In the genomic region with DNA sequence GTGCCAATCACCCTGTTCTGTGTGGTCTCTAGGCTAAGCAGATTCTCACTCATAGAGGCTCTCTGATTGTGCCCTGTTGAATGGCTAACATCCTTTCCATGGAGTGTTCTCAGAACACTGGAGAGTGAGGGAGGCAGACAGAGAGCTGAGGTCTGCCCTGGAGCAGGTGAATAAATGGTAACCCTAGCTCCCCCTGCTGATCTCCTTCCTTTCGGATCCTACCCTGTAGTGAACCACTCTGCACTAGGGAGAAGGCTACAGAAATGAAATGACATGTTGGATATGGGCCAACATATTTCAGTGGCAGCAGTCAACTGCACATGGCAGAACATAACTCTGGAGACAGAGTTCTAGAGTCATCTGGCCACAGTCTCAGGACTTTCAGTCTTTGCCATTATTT, we compare ENCODE assay signal across 21 mouse cellular contexts. TPM values are rescaled to one million over a fixed set of nuclear protein-coding genes. Genes with fewer than 3 reads are reported as not detected.
DNase-seq lines count a peak whose midpoint lies in the region; ATAC-seq lines count a peak whose summit lies in the region.
"Had no signal": no experiment of that assay in that cellular context is flagged by ENCODE, and none has a peak within 500 bp of the region (broad histone marks: within the 10 kb centered on the region; RNA-seq: fewer than 3 reads in every experiment).

No protein-coding gene starts in this region.

- no peaks in the 10 kb centered on the region for H3K27me3 ChIP-seq in forebrain, embryonic 12.5 days
- H3K27me3 ChIP-seq in forebrain, embryonic 10.5 days (ENCODE audit: poor library complexity, severe bottlenecking): no peaks in the 10 kb centered on the region
- H3K27me3 ChIP-seq in kidney, embryonic 15.5 days: no peaks in the 10 kb centered on the region
- H3K27me3 ChIP-seq in embryonic facial prominence, embryonic 12.5 days: no peaks in the 10 kb centered on the region
- H3K27me3 ChIP-seq: embryonic facial prominence, embryonic 15.5 days; liver, embryonic 13.5 days; megakaryocyte, embryonic 14.5 days had no signal

- no peaks in the 10 kb centered on the region for H3K9me3 ChIP-seq in forebrain, embryonic 12.5 days
- no peaks in the 10 kb centered on the region for H3K9me3 ChIP-seq in forebrain, embryonic 10.5 days
- H3K9me3 ChIP-seq in kidney, embryonic 15.5 days (replicated peaks): no peaks in the 10 kb centered on the region
- H3K9me3 ChIP-seq in embryonic facial prominence, embryonic 12.5 days: no peaks in the 10 kb centered on the region
- H3K9me3 ChIP-seq: embryonic facial prominence, embryonic 15.5 days; liver, embryonic 13.5 days; megakaryocyte, embryonic 14.5 days had no signal

- H3K9ac ChIP-seq in forebrain, embryonic 12.5 days: no peak overlapping the region
- H3K9ac ChIP-seq in kidney, embryonic 15.5 days: no peak overlapping the region
- H3K9ac ChIP-seq in embryonic facial prominence, embryonic 12.5 days: no peak overlapping the region
- H3K9ac ChIP-seq: embryonic facial prominence, embryonic 15.5 days; liver, embryonic 13.5 days had no signal

- no peaks in the 10 kb centered on the region for H3K4me1 ChIP-seq in forebrain, embryonic 12.5 days
- H3K4me1 ChIP-seq in forebrain, embryonic 10.5 days: no peaks in the 10 kb centered on the region
- no peaks in the 10 kb centered on the region for H3K4me1 ChIP-seq in kidney, embryonic 15.5 days
- no peaks in the 10 kb centered on the region for H3K4me1 ChIP-seq in embryonic facial prominence, embryonic 12.5 days
- H3K4me1 ChIP-seq: embryonic facial prominence, embryonic 15.5 days; liver, embryonic 13.5 days; megakaryocyte, embryonic 14.5 days had no signal

- ATAC-seq in forebrain, embryonic 12.5 days (ENCODE audit: low FRiP score): 0 out of 2 replicates have a peak, but pooled peaks have one; percentile 20
- peak; percentile 46; the same call in 1 of the 2 replicates for ATAC-seq in kidney, embryonic 15.5 days (replicated peaks; ENCODE audit: low FRiP score)
- ATAC-seq in embryonic facial prominence, embryonic 12.5 days (ENCODE audit: insufficient number of reproducible peaks, insufficient read depth, low FRiP score, low TSS enrichment): peak; percentile 28; the same call in 1 of the 2 replicates
- no peak for ATAC-seq in activated CD4-positive, CD25-positive, alpha-beta regulatory T cell, adult 4 months
- ATAC-seq: lung, postnatal 0 days had no signal

- no peaks in the 10 kb centered on the region for H3K36me3 ChIP-seq in forebrain, embryonic 12.5 days (replicated peaks)
- H3K36me3 ChIP-seq in forebrain, embryonic 10.5 days (replicated peaks): no peaks in the 10 kb centered on the region
- H3K36me3 ChIP-seq in kidney, embryonic 15.5 days: no peaks in the 10 kb centered on the region
- no peaks in the 10 kb centered on the region for H3K36me3 ChIP-seq in embryonic facial prominence, embryonic 12.5 days
- H3K36me3 ChIP-seq: embryonic facial prominence, embryonic 15.5 days; liver, embryonic 13.5 days had no signal

- no peak overlapping the region for H3K4me2 ChIP-seq in forebrain, embryonic 12.5 days
- H3K4me2 ChIP-seq in kidney, embryonic 15.5 days: no peak overlapping the region
- H3K4me2 ChIP-seq in embryonic facial prominence, embryonic 12.5 days (replicated peaks): no peak overlapping the region
- H3K4me2 ChIP-seq: embryonic facial prominence, embryonic 15.5 days; liver, embryonic 13.5 days had no signal

- H3K27ac ChIP-seq in forebrain, embryonic 12.5 days: no peak overlapping the region
- H3K27ac ChIP-seq in forebrain, embryonic 10.5 days: no peak overlapping the region
- H3K27ac ChIP-seq in kidney, embryonic 15.5 days: no peak overlapping the region
- H3K27ac ChIP-seq in embryonic facial prominence, embryonic 12.5 days: no peak overlapping the region
- H3K27ac ChIP-seq: embryonic facial prominence, embryonic 15.5 days; liver, embryonic 13.5 days had no signal

- 16% methylated on average over 1 of the region's 1 CpGs for WGBS in forebrain, embryonic 12.5 days
- 17% methylated on average over 1 of the region's 1 CpGs for WGBS in forebrain, embryonic 10.5 days
- WGBS in kidney, embryonic 15.5 days: 14% methylated on average over 1 of the region's 1 CpGs
- WGBS in embryonic facial prominence, embryonic 12.5 days: 23% methylated on average over 1 of the region's 1 CpGs

- H3K4me3 ChIP-seq in forebrain, embryonic 12.5 days (replicated peaks): no peak overlapping the region
- H3K4me3 ChIP-seq in forebrain, embryonic 10.5 days: no peak overlapping the region
- no peak overlapping the region for H3K4me3 ChIP-seq in kidney, embryonic 15.5 days (replicated peaks)
- H3K4me3 ChIP-seq in embryonic facial prominence, embryonic 12.5 days: no peak overlapping the region
- H3K4me3 ChIP-seq: embryonic facial prominence, embryonic 15.5 days; liver, embryonic 13.5 days; megakaryocyte, embryonic 14.5 days had no signal

- DNase-seq in forebrain, embryonic 10.5 days (ENCODE audit: extremely low spot score, low spot score): no peak
- DNase-seq in kidney, adult 18-20 months: no peak
- DNase-seq in ES-CJ7 (ENCODE audit: low read depth, low spot score): peak; percentile 19
- no peak for DNase-seq in frontal cortex, postnatal 10 days (ENCODE audit: low spot score in 2 of 2)
- DNase-seq: adrenal gland, postnatal 25 days; B cell, adult 2 months; cerebellum, adult 9-11 months; gastrocnemius, postnatal 25 days; liver, embryonic 13.5 days; right cerebral cortex, postnatal 14 days; thymus, postnatal 36 days had no signal

RNA-seq across cellular contexts. Expression of a gene that starts 6.0 kb away (rescaled TPM):
- not detected in 2 replicates for polyA plus RNA-seq in forebrain, embryonic 12.5 days (2016; fragmentation: Nextera tagmentation; extraction: Ambion mirVana)
- polyA plus RNA-seq in forebrain, embryonic 10.5 days (2016; fragmentation: Nextera tagmentation; extraction: Ambion mirVana): not detected in 2 replicates
- polyA plus RNA-seq in kidney, embryonic 15.5 days (2015; fragmentation: Nextera tagmentation; extraction: Ambion mirVana): not detected in 2 replicates
- polyA plus RNA-seq in embryonic facial prominence, embryonic 12.5 days (2016; fragmentation: Nextera tagmentation; extraction: Ambion mirVana): not detected in 2 replicates
- under 1 TPM in 1 of 2 experiments, not detected in 1; 0.61 TPM for polyA plus RNA-seq in activated CD4-positive, CD25-positive, alpha-beta regulatory T cell, adult 4 months (2017; shearing (Covaris generic))
- polyA plus RNA-seq: heart, embryonic 14.5 days; kidney, embryonic 14.5 days; limb, embryonic 11.5 days; liver, embryonic 13.5 days; lung, postnatal 0 days had no signal

RNA-seq across cellular contexts. Expression of a gene that starts 9.4 kb away (rescaled TPM):
- not detected in 2 replicates for polyA plus RNA-seq in forebrain, embryonic 12.5 days (2016; fragmentation: Nextera tagmentation; extraction: Ambion mirVana)
- polyA plus RNA-seq in forebrain, embryonic 10.5 days (2016; fragmentation: Nextera tagmentation; extraction: Ambion mirVana): not detected in 2 replicates
- polyA plus RNA-seq in kidney, embryonic 15.5 days (2015; fragmentation: Nextera tagmentation; extraction: Ambion mirVana): not detected in 2 replicates
- not detected in 2 replicates for polyA plus RNA-seq in embryonic facial prominence, embryonic 12.5 days (2016; fragmentation: Nextera tagmentation; extraction: Ambion mirVana)
- polyA plus RNA-seq in activated CD4-positive, CD25-positive, alpha-beta regulatory T cell, adult 4 months (2017; shearing (Covaris generic)): not detected
- polyA plus RNA-seq: embryonic facial prominence, embryonic 15.5 days; heart, embryonic 14.5 days; kidney, embryonic 14.5 days; limb, embryonic 11.5 days; liver, embryonic 13.5 days; lung, postnatal 0 days had no signal

RNA-seq across cellular contexts. Expression of a gene that starts 15.6 kb away (rescaled TPM):
- polyA plus RNA-seq in forebrain, embryonic 12.5 days (2016; fragmentation: Nextera tagmentation; extraction: Ambion mirVana): not detected in 2 replicates
- not detected in 2 replicates for polyA plus RNA-seq in forebrain, embryonic 10.5 days (2016; fragmentation: Nextera tagmentation; extraction: Ambion mirVana)
- polyA plus RNA-seq in kidney, embryonic 15.5 days (2015; fragmentation: Nextera tagmentation; extraction: Ambion mirVana): not detected in 2 replicates
- not detected in 2 replicates for polyA plus RNA-seq in embryonic facial prominence, embryonic 12.5 days (2016; fragmentation: Nextera tagmentation; extraction: Ambion mirVana)
- polyA plus RNA-seq in activated CD4-positive, CD25-positive, alpha-beta regulatory T cell, adult 4 months (2017; shearing (Covaris generic)): not detected
- polyA plus RNA-seq: embryonic facial prominence, embryonic 15.5 days; heart, embryonic 14.5 days; kidney, embryonic 14.5 days; limb, embryonic 11.5 days; liver, embryonic 13.5 days; lung, postnatal 0 days had no signal

RNA-seq across cellular contexts. Expression of a gene that starts 35.8 kb away (rescaled TPM):
- not detected in 2 replicates for polyA plus RNA-seq in forebrain, embryonic 12.5 days (2016; fragmentation: Nextera tagmentation; extraction: Ambion mirVana)
- polyA plus RNA-seq in forebrain, embryonic 10.5 days (2016; fragmentation: Nextera tagmentation; extraction: Ambion mirVana): not detected in 2 replicates
- polyA plus RNA-seq in kidney, embryonic 15.5 days (2015; fragmentation: Nextera tagmentation; extraction: Ambion mirVana): not detected in 2 replicates
- polyA plus RNA-seq in embryonic facial prominence, embryonic 12.5 days (2016; fragmentation: Nextera tagmentation; extraction: Ambion mirVana): not detected in 2 replicates
- polyA plus RNA-seq in activated CD4-positive, CD25-positive, alpha-beta regulatory T cell, adult 4 months (2017; shearing (Covaris generic)): not detected
- polyA plus RNA-seq: embryonic facial prominence, embryonic 15.5 days; heart, embryonic 14.5 days; kidney, embryonic 14.5 days; limb, embryonic 11.5 days; liver, embryonic 13.5 days; lung, postnatal 0 days had no signal

RNA-seq across cellular contexts. Expression of a gene that starts 51.9 kb away (rescaled TPM):
- polyA plus RNA-seq in forebrain, embryonic 12.5 days (2016; fragmentation: Nextera tagmentation; extraction: Ambion mirVana): not detected in 2 replicates
- polyA plus RNA-seq in forebrain, embryonic 10.5 days (2016; fragmentation: Nextera tagmentation; extraction: Ambion mirVana): not detected in 2 replicates
- not detected in 2 replicates for polyA plus RNA-seq in kidney, embryonic 15.5 days (2015; fragmentation: Nextera tagmentation; extraction: Ambion mirVana)
- polyA plus RNA-seq in embryonic facial prominence, embryonic 12.5 days (2016; fragmentation: Nextera tagmentation; extraction: Ambion mirVana): not detected in 2 replicates
- polyA plus RNA-seq in activated CD4-positive, CD25-positive, alpha-beta regulatory T cell, adult 4 months (2017; shearing (Covaris generic)): not detected
- polyA plus RNA-seq: embryonic facial prominence, embryonic 15.5 days; heart, embryonic 14.5 days; kidney, embryonic 14.5 days; limb, embryonic 11.5 days; liver, embryonic 13.5 days; lung, postnatal 0 days had no signal
